Mouse (Mus musculus): ENCODE measurements around the gene Cyp51. TPM values are rescaled to one million over a fixed set of nuclear protein-coding genes. Genes with fewer than 3 reads are reported as not detected.
A peak's percentile ranks its signal among the peaks of the same experiment; 100 is the strongest.

Cyp51 gene
- polyA plus RNA-seq, 1 experiment from 2014 or later: 57.5 TPM

GRCm38 (mm10) chr5:4081513-4081912 is 23.0 kb downstream of the Cyp51 start:
- Histone ChIP-seq H3K27me3 (no peaks in the 10 kb centered on the region), H3K9me3 (replicated peaks) (no peaks in the 10 kb centered on the region), H3K4me1 (no peaks in the 10 kb centered on the region), H3K4me3 (replicated peaks) (no peak overlapping the region), H3K9ac (no peak overlapping the region), H3K36me3 (peaks cover 73% of the 10 kb centered on the region), H3K27ac (replicated peaks) (no peak overlapping the region), H3K4me2 (replicated peaks) (no peak overlapping the region)
- ATAC-seq (ENCODE audit: insufficient number of reproducible peaks, low FRiP score, low TSS enrichment, low read depth): no peak
- 92% methylated on average over 2 of the region's 2 CpGs for WGBS

DNA sequence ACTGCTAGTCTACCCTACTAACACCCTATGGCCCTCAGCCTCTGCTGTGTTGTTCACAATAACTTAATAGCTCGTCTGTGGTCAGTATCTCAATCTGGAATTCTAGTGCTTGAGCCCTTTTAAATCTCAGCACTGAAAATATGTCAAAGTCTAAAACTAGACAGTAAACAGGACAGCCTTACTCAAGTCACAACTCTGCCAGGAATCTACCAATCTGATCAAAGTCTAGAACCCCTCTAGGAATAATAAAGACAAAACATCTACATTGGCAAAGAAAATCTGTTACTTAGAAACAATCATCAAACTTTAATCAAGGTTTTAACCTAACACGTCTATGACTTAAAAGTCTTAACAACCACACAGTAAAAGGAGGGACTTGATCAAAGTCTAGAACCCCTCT is 23.7 kb downstream of the Cyp51 start:
- Histone ChIP-seq H3K4me2 (replicated peaks) (no peak overlapping the region), H3K4me3 (replicated peaks) (no peak overlapping the region), H3K27me3 (no peaks in the 10 kb centered on the region), H3K36me3 (peaks cover 71% of the 10 kb centered on the region), H3K27ac (replicated peaks) (no peak overlapping the region), H3K4me1 (no peaks in the 10 kb centered on the region), H3K9ac (no peak overlapping the region), H3K9me3 (replicated peaks) (no peaks in the 10 kb centered on the region)
- 81% methylated on average over 2 of the region's 2 CpGs for WGBS
- ATAC-seq (ENCODE audit: insufficient number of reproducible peaks, low FRiP score, low TSS enrichment, low read depth): no peak

DNA sequence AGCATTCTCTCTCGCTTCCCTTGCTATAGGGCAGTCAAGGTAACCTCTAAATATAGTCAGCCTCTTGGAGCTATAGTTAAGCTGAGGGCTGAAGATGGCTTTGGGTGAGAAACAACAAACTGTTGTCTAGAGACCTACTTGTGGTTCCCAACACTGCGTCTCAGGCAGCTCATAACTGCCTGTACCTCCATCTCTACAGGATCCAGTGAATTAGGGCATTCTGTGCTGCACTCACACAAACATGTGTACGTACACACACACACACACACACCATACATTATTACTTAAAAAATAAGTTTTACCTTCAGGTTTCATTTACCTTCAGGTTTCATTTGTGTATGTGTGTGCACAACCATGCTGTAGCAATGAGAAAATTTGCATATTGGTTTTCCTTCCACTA is 25.5 kb downstream of the Cyp51 start:
- ATAC-seq (ENCODE audit: insufficient number of reproducible peaks, low FRiP score, low TSS enrichment, low read depth): no peak
- no peaks in the 10 kb centered on the region for H3K9me3 ChIP-seq (replicated peaks)
- no peak overlapping the region for H3K9ac ChIP-seq
- H3K4me2 ChIP-seq (replicated peaks): no peak overlapping the region
- H3K4me1 ChIP-seq: no peaks in the 10 kb centered on the region
- peaks cover 55% of the 10 kb centered on the region for H3K36me3 ChIP-seq
- no peak overlapping the region for H3K27ac ChIP-seq (replicated peaks)
- H3K27me3 ChIP-seq: no peaks in the 10 kb centered on the region
- H3K4me3 ChIP-seq (replicated peaks): no peak overlapping the region
- 91% methylated on average over 3 of the region's 3 CpGs for WGBS

GRCm38 (mm10) chr5:4067203-4067602 is 37.3 kb downstream of the Cyp51 start:
- Histone ChIP-seq H3K4me1 (no peaks in the 10 kb centered on the region), H3K9me3 (replicated peaks) (no peaks in the 10 kb centered on the region), H3K4me3 (replicated peaks) (no peak overlapping the region), H3K27ac (replicated peaks) (no peak overlapping the region), H3K36me3 (peaks cover 80% of the 10 kb centered on the region), H3K4me2 (replicated peaks) (no peak overlapping the region), H3K27me3 (no peaks in the 10 kb centered on the region), H3K9ac (no peak overlapping the region)
- 80% methylated on average over 3 of the region's 3 CpGs for WGBS
- ATAC-seq (ENCODE audit: insufficient number of reproducible peaks, low FRiP score, low TSS enrichment, low read depth): no peak

- Histone ChIP-seq H3K4me3 (replicated peaks) (no peak overlapping the region), H3K9me3 (replicated peaks) (no peaks in the 10 kb centered on the region), H3K4me2 (replicated peaks) (no peak overlapping the region), H3K36me3 (peaks cover 81% of the 10 kb centered on the region), H3K4me1 (no peaks in the 10 kb centered on the region), H3K27me3 (no peaks in the 10 kb centered on the region), H3K27ac (replicated peaks) (no peak overlapping the region), H3K9ac (no peak overlapping the region)
- ATAC-seq (ENCODE audit: insufficient number of reproducible peaks, low FRiP score, low TSS enrichment, low read depth): 0 out of 2 replicates have a peak, but pooled peaks have one; percentile 39
- WGBS: 93% methylated on average over 18 of the region's 18 CpGs
Measured at GRCm38 (mm10) chr5:4066476-4067115, 38.0 kb downstream of the Cyp51 start.

DNA sequence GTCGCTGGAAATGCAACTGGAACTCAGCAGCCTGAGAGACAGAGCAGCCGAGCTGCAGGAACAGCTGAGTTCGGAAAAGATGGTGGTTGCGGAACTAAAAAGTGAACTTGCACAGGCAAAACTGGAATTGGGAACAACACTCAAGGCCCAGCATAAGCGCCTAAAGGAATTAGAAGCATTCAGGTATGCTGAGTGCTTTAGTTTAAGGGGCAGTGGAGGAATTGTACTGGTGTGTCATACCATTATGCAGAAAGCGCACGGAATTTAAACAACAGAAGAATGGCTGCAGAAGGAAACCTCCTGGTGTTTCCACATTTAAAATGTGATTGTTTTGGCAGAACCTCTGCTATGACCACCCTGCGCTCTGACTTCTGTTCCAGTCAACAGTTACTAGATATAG is 44.2 kb downstream of the Cyp51 start:
- Histone ChIP-seq H3K4me2 (replicated peaks) (no peak overlapping the region), H3K27ac (replicated peaks) (no peak overlapping the region), H3K9me3 (replicated peaks) (no peaks in the 10 kb centered on the region), H3K9ac (no peak overlapping the region), H3K27me3 (no peaks in the 10 kb centered on the region), H3K4me3 (replicated peaks) (no peak overlapping the region), H3K36me3 (peaks cover 72% of the 10 kb centered on the region), H3K4me1 (no peaks in the 10 kb centered on the region)
- no peak for ATAC-seq (ENCODE audit: insufficient number of reproducible peaks, low FRiP score, low TSS enrichment, low read depth)
- WGBS: 93% methylated on average over 8 of the region's 8 CpGs

DNA sequence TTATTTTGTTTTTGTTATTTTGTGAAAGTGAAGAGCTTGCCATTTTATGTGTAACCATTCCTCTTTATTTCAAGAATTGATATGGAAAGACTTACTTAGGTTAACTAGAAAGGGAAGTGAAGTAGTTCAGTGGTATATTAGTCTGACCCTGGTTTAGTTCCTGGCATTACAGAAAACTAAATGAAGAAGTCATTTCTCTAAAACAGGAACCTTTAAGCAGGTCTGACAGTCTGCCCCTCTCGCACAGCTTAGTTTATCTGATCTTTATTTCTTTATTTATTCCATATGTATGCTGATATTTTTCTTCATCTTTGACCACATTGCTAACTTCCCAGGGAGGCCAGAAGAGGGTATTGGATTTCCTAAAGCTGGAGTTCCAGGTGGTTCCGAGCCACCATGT is 63.6 kb downstream of the Cyp51 start:
- H3K27me3 ChIP-seq: no peaks in the 10 kb centered on the region
- H3K4me1 ChIP-seq: no peaks in the 10 kb centered on the region
- peaks cover 54% of the 10 kb centered on the region for H3K36me3 ChIP-seq
- no peak overlapping the region for H3K27ac ChIP-seq (replicated peaks)
- no peak overlapping the region for H3K4me3 ChIP-seq (replicated peaks)
- H3K4me2 ChIP-seq (replicated peaks): no peak overlapping the region
- no peak overlapping the region for H3K9ac ChIP-seq
- WGBS: 58% methylated on average over 2 of the region's 2 CpGs
- ATAC-seq (ENCODE audit: insufficient number of reproducible peaks, low FRiP score, low TSS enrichment, low read depth): no peak
- H3K9me3 ChIP-seq (replicated peaks): no peaks in the 10 kb centered on the region

GRCm38 (mm10) chr5:4040372-4040771 is 64.2 kb downstream of the Cyp51 start:
- no peaks in the 10 kb centered on the region for H3K27me3 ChIP-seq
- H3K4me2 ChIP-seq (replicated peaks): no peak overlapping the region
- H3K9ac ChIP-seq: no peak overlapping the region
- H3K27ac ChIP-seq (replicated peaks): no peak overlapping the region
- H3K9me3 ChIP-seq (replicated peaks): no peaks in the 10 kb centered on the region
- no peak for ATAC-seq (ENCODE audit: insufficient number of reproducible peaks, low FRiP score, low TSS enrichment, low read depth)
- H3K4me1 ChIP-seq: no peaks in the 10 kb centered on the region
- H3K36me3 ChIP-seq: peaks cover 56% of the 10 kb centered on the region
- no peak overlapping the region for H3K4me3 ChIP-seq (replicated peaks)
- 94% methylated on average over 6 of the region's 6 CpGs for WGBS

DNA sequence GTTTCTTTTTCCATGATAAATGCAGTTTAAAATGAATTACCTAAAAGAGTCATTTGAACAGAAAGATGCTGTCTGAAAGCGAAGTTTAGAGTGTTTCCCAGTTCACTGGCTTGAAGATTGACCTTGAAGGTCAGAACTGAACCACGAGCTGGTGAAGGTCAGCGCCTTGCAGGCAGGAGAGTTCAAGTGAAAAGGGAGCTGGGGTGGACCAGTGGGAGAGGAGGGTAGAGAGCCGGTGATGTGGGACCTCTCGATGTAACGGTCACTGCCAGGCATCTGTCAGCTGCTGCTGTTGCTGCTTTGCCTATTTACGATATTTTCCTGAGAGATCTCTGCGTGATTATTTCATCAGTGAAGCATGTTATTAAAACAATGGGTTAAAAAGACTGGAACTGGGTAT is 65.2 kb downstream of the Cyp51 start:
- Histone ChIP-seq H3K27ac (replicated peaks) (no peak overlapping the region), H3K4me1 (no peaks in the 10 kb centered on the region), H3K9ac (no peak overlapping the region), H3K4me2 (replicated peaks) (no peak overlapping the region), H3K9me3 (replicated peaks) (no peaks in the 10 kb centered on the region), H3K27me3 (no peaks in the 10 kb centered on the region), H3K4me3 (replicated peaks) (no peak overlapping the region), H3K36me3 (peaks cover 58% of the 10 kb centered on the region)
- ATAC-seq (ENCODE audit: insufficient number of reproducible peaks, low FRiP score, low TSS enrichment, low read depth): no peak
- 88% methylated on average over 8 of the region's 8 CpGs for WGBS

DNA sequence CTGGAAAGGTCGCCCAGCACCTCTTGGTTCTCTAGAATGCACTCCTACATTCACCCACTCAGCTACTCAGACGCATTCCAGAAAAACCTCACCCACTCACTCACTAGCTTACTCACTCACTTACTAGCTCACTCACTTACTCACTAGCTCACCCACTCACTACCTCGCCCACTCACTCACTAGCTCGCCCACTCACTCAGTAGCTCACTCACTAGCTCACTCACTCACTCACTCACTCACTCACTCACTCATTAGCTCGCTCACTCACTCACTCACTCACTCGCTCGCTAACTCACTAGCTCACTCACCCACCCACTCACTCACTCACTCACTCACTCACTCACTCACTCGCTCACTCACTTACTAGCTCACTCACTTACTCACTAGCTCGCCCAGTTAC is 67.9 kb downstream of the Cyp51 start:
- Histone ChIP-seq H3K36me3 (peaks cover 49% of the 10 kb centered on the region), H3K27ac (replicated peaks) (no peak overlapping the region), H3K4me3 (replicated peaks) (no peak overlapping the region), H3K9ac (no peak overlapping the region), H3K4me2 (replicated peaks) (no peak overlapping the region), H3K4me1 (no peaks in the 10 kb centered on the region), H3K9me3 (replicated peaks) (no peaks in the 10 kb centered on the region), H3K27me3 (no peaks in the 10 kb centered on the region)
- ATAC-seq (ENCODE audit: insufficient number of reproducible peaks, low FRiP score, low TSS enrichment, low read depth): no peak
- WGBS: 97% methylated on average over 9 of the region's 9 CpGs

DNA sequence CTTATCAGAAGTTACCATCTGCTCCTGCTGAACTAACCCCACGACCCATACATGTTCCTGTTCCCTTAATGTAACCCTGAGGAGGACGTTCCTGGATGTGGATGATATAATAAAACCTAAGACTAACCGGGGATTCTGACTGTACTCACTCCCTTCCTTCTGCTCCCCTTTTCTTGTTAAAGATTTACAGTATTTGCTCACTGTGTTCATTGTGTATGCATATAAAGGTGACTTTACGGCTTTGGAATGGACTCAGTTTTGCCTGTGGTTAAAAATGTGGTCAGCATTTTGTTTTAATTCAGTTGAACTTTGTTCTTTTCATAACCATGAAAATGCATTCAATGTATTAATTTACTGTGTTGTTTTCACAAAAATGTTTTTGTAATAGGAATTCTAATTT is 72.7 kb downstream of the Cyp51 start:
- no peak for ATAC-seq (ENCODE audit: insufficient number of reproducible peaks, low FRiP score, low TSS enrichment, low read depth)
- H3K36me3 ChIP-seq: peaks cover 27% of the 10 kb centered on the region
- H3K27ac ChIP-seq (replicated peaks): no peak overlapping the region
- H3K4me1 ChIP-seq: no peaks in the 10 kb centered on the region
- WGBS: 74% methylated on average over 4 of the region's 4 CpGs
- no peaks in the 10 kb centered on the region for H3K9me3 ChIP-seq (replicated peaks)
- no peaks in the 10 kb centered on the region for H3K27me3 ChIP-seq
- no peak overlapping the region for H3K4me2 ChIP-seq (replicated peaks)
- no peak overlapping the region for H3K9ac ChIP-seq
- H3K4me3 ChIP-seq (replicated peaks): no peak overlapping the region
